Comparison of ENCODE assay signal across 8 mouse cellular contexts in the genomic region with DNA sequence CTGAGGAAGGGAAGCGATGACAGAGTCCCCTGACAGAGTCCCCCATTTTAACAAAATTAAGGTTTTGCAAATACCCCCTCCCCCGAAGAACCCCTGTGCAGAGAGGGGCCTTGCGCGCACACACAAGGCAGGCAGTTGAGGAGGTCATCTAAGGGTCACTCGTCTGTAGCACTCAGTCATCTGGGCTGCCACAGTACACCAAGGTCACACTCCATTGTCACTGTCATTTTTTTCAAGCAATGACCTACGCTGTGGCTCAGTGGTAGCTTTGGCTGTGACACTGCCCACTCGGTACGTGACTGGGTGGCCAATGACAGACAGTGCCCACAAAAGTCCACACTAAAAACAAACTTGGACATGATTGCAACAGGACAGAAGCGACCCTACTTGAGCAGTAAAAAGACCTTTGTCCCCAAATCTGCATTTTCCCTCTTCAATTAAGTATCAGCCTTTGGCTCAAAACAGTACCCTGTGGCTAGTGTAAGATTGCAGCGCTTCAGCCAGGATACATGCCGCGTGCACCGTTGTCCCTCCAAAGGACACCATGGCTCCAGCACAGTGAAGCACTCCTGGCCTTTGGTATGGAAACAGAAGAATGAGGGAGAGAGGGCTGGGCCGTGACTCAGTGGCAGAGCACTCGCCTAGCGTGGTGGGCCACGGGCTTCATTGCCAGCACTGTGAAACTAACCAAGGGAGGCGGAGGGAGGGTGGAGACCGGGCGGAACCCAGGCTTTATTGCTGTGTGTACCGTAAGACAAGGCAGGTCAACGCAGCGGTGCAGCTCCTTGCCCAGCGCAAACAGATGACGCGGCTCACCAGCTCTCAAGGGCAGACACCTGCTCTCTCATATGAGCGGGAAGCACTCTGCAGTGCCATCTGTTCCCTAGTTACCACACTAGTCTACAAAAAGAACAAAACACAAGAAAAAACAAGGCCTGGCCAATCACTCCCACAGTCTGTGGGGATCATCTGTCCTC. TPM values are rescaled to one million over a fixed set of nuclear protein-coding genes. Genes with fewer than 3 reads are reported as not detected.
DNase-seq lines count a peak whose midpoint lies in the region; ATAC-seq and TF ChIP-seq lines count a peak whose summit lies in the region.

No protein-coding gene starts in this region.

- intact Hi-C loops in left cerebral cortex, postnatal 36 days (cut with DNase I), result loop anchor here (5.0 kb wide), 1 partner anchor 48 kb away; the partner anchor contains the start of gene B4galt5

- no peak for ATAC-seq in heart, embryonic 11.5 days (replicated peaks; ENCODE audit: insufficient number of reproducible peaks, low FRiP score, low TSS enrichment)
- peak; percentile 75 for ATAC-seq in forebrain, postnatal 0 days
- peak; percentile 84 for ATAC-seq in intestine, embryonic 15.5 days
- ATAC-seq in activated CD4-positive, CD25-positive, alpha-beta regulatory T cell, adult 4 months, result no peak

- no peaks in the 10 kb centered on the region for H3K27me3 ChIP-seq in heart, embryonic 11.5 days (ENCODE audit: control insufficient read depth, insufficient read depth, low read length)
- no peaks in the 10 kb centered on the region for H3K27me3 ChIP-seq in forebrain, postnatal 0 days (ENCODE audit: insufficient read depth, low read length)
- no peaks in the 10 kb centered on the region for H3K27me3 ChIP-seq in intestine, embryonic 15.5 days (replicated peaks)

- no peak for DNase-seq in heart, adult 9 months (ENCODE audit: low spot score in 2 of 2)
- peak; percentile 96 for DNase-seq in brain, adult 2 months (ENCODE audit: low read depth, low spot score)
- peak; percentile 62 for DNase-seq in forebrain, postnatal 0 days
- peak; percentile 64 to 71 for DNase-seq in left cerebral cortex, postnatal 36 days (ENCODE audit: low spot score in 2 of 2)
- DNase-seq in retina, embryonic 14.5 days (ENCODE audit: low spot score), result peak; percentile 31

- peaks cover 10% of the 10 kb centered on the region for H3K36me3 ChIP-seq in heart, embryonic 11.5 days (ENCODE audit: control insufficient read depth, insufficient read depth, low read length)
- peaks cover 17% of the 10 kb centered on the region for H3K36me3 ChIP-seq in forebrain, postnatal 0 days (ENCODE audit: insufficient read depth)
- H3K36me3 ChIP-seq in intestine, embryonic 15.5 days, result peaks cover 9% of the 10 kb centered on the region

- H3K4me3 ChIP-seq in heart, embryonic 11.5 days (ENCODE audit: low read depth, low read length), result no peak overlapping the region
- no peak overlapping the region for H3K4me3 ChIP-seq in forebrain, postnatal 0 days (ENCODE audit: low read depth, low read length)
- H3K4me3 ChIP-seq in intestine, embryonic 15.5 days (replicated peaks), result no peak overlapping the region

- H3K4me1 ChIP-seq in heart, embryonic 11.5 days (ENCODE audit: control insufficient read depth, insufficient read depth, low read length), result peaks cover 25% of the 10 kb centered on the region
- no peaks in the 10 kb centered on the region for H3K4me1 ChIP-seq in forebrain, postnatal 0 days (ENCODE audit: insufficient read depth)
- H3K4me1 ChIP-seq in intestine, embryonic 15.5 days (replicated peaks), result peaks cover 18% of the 10 kb centered on the region

- H3K4me2 ChIP-seq in heart, embryonic 11.5 days, result no peak overlapping the region
- H3K4me2 ChIP-seq in forebrain, postnatal 0 days (ENCODE audit: low read depth), result no peak overlapping the region
- no peak overlapping the region for H3K4me2 ChIP-seq in intestine, embryonic 15.5 days (replicated peaks)

- H3K27ac ChIP-seq in heart, embryonic 11.5 days (ENCODE audit: low read depth, low read length), result peak overlapping the region; percentile 50; the same call in 1 of the 2 replicates
- H3K27ac ChIP-seq in forebrain, postnatal 0 days (ENCODE audit: low read depth, low read length), result no peak overlapping the region
- H3K27ac ChIP-seq in intestine, embryonic 15.5 days, result 0 out of 2 replicates have a peak overlapping the region, but pooled peaks have one; percentile 58

- TF ChIP-seq CTCF in forebrain, postnatal 0 days (IDR thresholded peaks at IDR 0.05; ENCODE audit: low read depth), result no peak

- 72% methylated on average over 27 of the region's 27 CpGs for WGBS in heart, embryonic 11.5 days (ENCODE audit: insufficient replicate concordance)
- WGBS in forebrain, postnatal 0 days, result 71% methylated on average over 27 of the region's 27 CpGs
- 66% methylated on average over 27 of the region's 27 CpGs for WGBS in intestine, embryonic 15.5 days

- no peaks in the 10 kb centered on the region for H3K9me3 ChIP-seq in heart, embryonic 11.5 days (replicated peaks; ENCODE audit: control insufficient read depth, low read length)
- H3K9me3 ChIP-seq in forebrain, postnatal 0 days (ENCODE audit: low read length), result no peaks in the 10 kb centered on the region
- no peaks in the 10 kb centered on the region for H3K9me3 ChIP-seq in intestine, embryonic 15.5 days

- H3K9ac ChIP-seq in heart, embryonic 11.5 days (ENCODE audit: low read depth, low read length), result 0 out of 2 replicates have a peak overlapping the region, but pooled peaks have one; percentile 47
- H3K9ac ChIP-seq in forebrain, postnatal 0 days, result no peak overlapping the region
- no peak overlapping the region for H3K9ac ChIP-seq in intestine, embryonic 15.5 days

RNA-seq across cellular contexts. Expression of gene B4galt5, which starts 50.0 kb away (rescaled TPM):
- polyA plus RNA-seq in heart, embryonic 11.5 days (2014; fragmentation: Nextera tagmentation; extraction: Ambion mirVana), result 16.1 and 24.5 TPM in 2 replicates
- total RNA-seq in forebrain, postnatal 0 days (2014; rRNA removed), result 57.4 and 60.7 TPM in 2 replicates
- 21.1 and 27.4 TPM in 2 replicates for polyA plus RNA-seq in forebrain, postnatal 0 days (2015; fragmentation: Nextera tagmentation; extraction: Ambion mirVana)
- polyA plus RNA-seq in intestine, embryonic 15.5 days (2015; fragmentation: Nextera tagmentation; extraction: Ambion mirVana), result 9.6 and 10.8 TPM in 2 replicates
- 10 to 100 TPM; 47.9 to 54.0 TPM for total RNA-seq in left cerebral cortex, postnatal 36 days (2021)
- polyA plus RNA-seq in activated CD4-positive, CD25-positive, alpha-beta regulatory T cell, adult 4 months (2017; shearing (Covaris generic)), result 10 to 100 TPM in 1 of 2 experiments, 1 to 10 TPM in 1; 7.9 to 11.6 TPM

RNA-seq across cellular contexts. Expression of gene Ptgis, which starts 58.6 kb away (rescaled TPM):
- 19.6 and 21.6 TPM in 2 replicates for polyA plus RNA-seq in heart, embryonic 11.5 days (2014; fragmentation: Nextera tagmentation; extraction: Ambion mirVana)
- total RNA-seq in forebrain, postnatal 0 days (2014; rRNA removed), result 2.5 and 4.0 TPM in 2 replicates
- 2.5 and 2.8 TPM in 2 replicates for polyA plus RNA-seq in forebrain, postnatal 0 days (2015; fragmentation: Nextera tagmentation; extraction: Ambion mirVana)
- polyA plus RNA-seq in intestine, embryonic 15.5 days (2015; fragmentation: Nextera tagmentation; extraction: Ambion mirVana), result 12.0 and 13.4 TPM in 2 replicates
- 1 to 10 TPM; 1.6 to 1.8 TPM for total RNA-seq in left cerebral cortex, postnatal 36 days (2021)
- polyA plus RNA-seq in activated CD4-positive, CD25-positive, alpha-beta regulatory T cell, adult 4 months (2017; shearing (Covaris generic)), result under 1 TPM in 1 of 2 experiments, not detected in 1; 0.17 TPM

Comparison
In these comparisons a context has a peak if more than half of its experiments do, and no peak if none do; other contexts are left out.
1. ATAC-seq: peak in forebrain, postnatal 0 days (single experiment) and intestine, embryonic 15.5 days (single experiment); none in heart, embryonic 11.5 days (single experiment) and activated CD4-positive, CD25-positive, alpha-beta regulatory T cell, adult 4 months (single experiment).
2. DNase-seq: peak in brain, adult 2 months (single experiment), forebrain, postnatal 0 days (single experiment), left cerebral cortex, postnatal 36 days (2 of 2) and retina, embryonic 14.5 days (single experiment); none in heart, adult 9 months (0 of 2).